Mouse (Mus musculus): Measurements from ENCODE around the gene Gabbr1. TPM values are rescaled to one million over a fixed set of nuclear protein-coding genes. Genes with fewer than 3 reads are reported as not detected.
"Not testable (repeated sequence)": the region's sequence is repeated elsewhere in the genome, so short reads cannot be mapped to it uniquely, and the experiment has no call there.

The Gabbr1 gene
- polyA plus RNA-seq, 1 experiment from 2014 or later: 11.2 TPM

- no peak overlapping the region for H3K4me3 ChIP-seq (replicated peaks)
- 66% methylated on average over 3 of the region's 3 CpGs for WGBS
- H3K9ac ChIP-seq: no peak overlapping the region
- no peaks in the 10 kb centered on the region for H3K9me3 ChIP-seq
- no peaks in the 10 kb centered on the region for H3K4me1 ChIP-seq
- H3K4me2 ChIP-seq: no peak overlapping the region
- no peaks in the 10 kb centered on the region for H3K27me3 ChIP-seq (replicated peaks)
- no peak overlapping the region for H3K27ac ChIP-seq
- H3K36me3 ChIP-seq: no peaks in the 10 kb centered on the region
- no peak for ATAC-seq (ENCODE audit: insufficient read depth, low FRiP score, low read depth)
Measured at GRCm38 (mm10) chr17:37018328-37018727, 27.4 kb upstream of the Gabbr1 start.

DNA sequence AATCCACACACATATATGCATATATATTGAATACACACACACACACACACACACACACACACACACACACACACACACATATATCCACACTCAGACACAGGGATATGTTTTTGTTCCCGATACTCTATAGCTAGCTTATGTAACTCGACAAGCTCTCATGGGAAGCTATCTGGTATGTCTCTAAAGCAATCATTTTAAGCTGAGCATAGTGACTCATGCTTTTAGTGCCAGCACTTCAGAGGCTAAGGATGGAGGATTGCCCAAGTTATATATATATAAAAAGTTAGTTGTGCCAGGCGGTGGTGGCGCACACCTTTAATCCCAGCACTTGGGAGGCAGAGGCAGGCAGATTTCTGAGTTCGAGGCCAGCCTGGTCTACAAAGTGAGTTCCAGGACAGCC is 26.5 kb upstream of the Gabbr1 start:
- H3K9me3 ChIP-seq; H3K4me2 ChIP-seq; H3K9ac ChIP-seq; H3K4me3 ChIP-seq (replicated peaks); H3K4me1 ChIP-seq; H3K27ac ChIP-seq; H3K27me3 ChIP-seq (replicated peaks); H3K36me3 ChIP-seq; ATAC-seq (ENCODE audit: insufficient read depth, low FRiP score, low read depth): not testable (repeated sequence)
- WGBS: 91% methylated on average over 5 of the region's 5 CpGs

DNA sequence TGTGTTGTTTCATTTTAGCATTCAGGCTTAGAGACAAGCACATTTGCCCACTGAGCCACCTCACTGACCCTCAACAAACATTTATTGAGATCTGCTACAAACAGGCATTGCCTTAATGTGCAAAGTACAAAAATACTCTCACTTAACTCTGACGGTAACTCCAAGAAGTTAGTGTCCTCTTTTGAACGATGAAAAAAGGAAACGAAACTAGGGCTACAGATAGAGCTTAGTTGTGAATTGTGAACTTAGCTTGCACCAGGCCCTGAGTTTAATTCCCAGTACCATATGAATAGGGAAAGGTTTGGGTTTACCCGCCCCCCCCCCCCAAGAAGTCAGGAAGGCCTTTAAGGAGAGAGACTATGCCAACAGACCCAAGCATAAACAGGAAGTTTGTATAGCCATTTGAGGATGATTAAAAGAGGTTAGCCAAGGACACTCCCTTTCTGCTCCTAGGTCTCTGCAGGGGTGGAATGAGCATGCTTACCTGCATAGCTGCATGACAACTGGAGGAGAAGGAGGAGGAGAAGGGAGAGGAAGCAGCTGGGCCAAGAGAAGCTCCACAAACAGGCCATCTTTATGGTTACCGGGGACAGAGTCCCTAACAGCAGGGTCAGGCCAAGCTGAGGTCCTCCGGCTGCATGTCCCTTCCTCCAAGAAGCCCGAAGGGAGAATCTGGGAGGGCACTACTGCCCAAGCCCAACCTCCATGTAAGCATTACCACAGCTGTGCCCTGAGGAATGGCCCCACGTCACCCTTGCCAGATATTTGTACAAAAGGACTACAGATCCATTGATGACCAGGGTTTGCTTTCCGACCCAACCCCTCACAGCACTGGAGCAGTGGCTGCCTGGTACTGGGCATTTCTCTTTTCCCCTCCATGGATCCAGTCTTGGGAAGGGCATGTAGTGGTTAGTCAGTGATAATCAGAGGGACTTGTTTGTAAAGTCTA is 22.9 kb upstream of the Gabbr1 start, which contains the start of gene Mog:
Mog (minus strand) TSS at position 771 of the 949 bp plus-strand sequence.
- no peak for ATAC-seq (ENCODE audit: insufficient read depth, low FRiP score, low read depth)
- Histone ChIP-seq H3K36me3 (no peaks in the 10 kb centered on the region), H3K27me3 (replicated peaks) (no peaks in the 10 kb centered on the region), H3K4me3 (replicated peaks) (no peak within 1 kb of the TSS), H3K4me2 (no peak within 1 kb of the TSS), H3K9ac (no peak within 1 kb of the TSS), H3K27ac (no peak within 1 kb of the TSS), H3K4me1 (no peaks in the 10 kb centered on the region), H3K9me3 (no peaks in the 10 kb centered on the region)
- WGBS: 65% methylated on average over 9 of the region's 9 CpGs

- Histone ChIP-seq H3K27ac (no peak overlapping the region), H3K27me3 (replicated peaks) (no peaks in the 10 kb centered on the region), H3K36me3 (no peaks in the 10 kb centered on the region), H3K4me1 (no peaks in the 10 kb centered on the region), H3K4me3 (replicated peaks) (no peak overlapping the region), H3K9ac (no peak overlapping the region), H3K9me3 (no peaks in the 10 kb centered on the region), H3K4me2 (no peak overlapping the region)
- WGBS: 88% methylated on average over 2 of the region's 2 CpGs
- no peak for ATAC-seq (ENCODE audit: insufficient read depth, low FRiP score, low read depth)
Measured at GRCm38 (mm10) chr17:37026425-37026824, 19.3 kb upstream of the Gabbr1 start.

GRCm38 (mm10) chr17:37027486-37027885 is 18.3 kb upstream of the Gabbr1 start:
- no peak overlapping the region for H3K4me2 ChIP-seq

DNA sequence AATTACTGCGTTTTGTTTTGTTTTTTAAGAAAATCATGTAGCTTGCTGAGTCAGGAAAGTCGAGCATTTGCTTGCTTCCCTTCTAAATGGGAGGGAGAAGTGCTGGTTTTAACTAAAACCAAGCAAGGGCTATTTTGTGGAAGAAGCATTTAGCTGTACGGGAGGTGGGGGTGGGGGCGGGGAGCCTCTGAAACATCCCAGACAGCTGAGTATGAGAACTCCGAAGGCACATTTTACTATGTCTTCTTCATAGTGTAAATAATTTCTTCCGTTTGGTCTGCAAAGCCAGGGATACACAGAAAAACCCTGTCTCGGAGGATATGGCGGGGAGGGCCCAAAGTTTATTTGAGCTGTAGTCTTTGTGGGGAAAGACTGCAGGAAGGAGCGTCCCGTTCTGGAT is 17.6 kb upstream of the Gabbr1 start:
- Histone ChIP-seq H3K27me3 (replicated peaks) (no peaks in the 10 kb centered on the region), H3K36me3 (no peaks in the 10 kb centered on the region), H3K9ac (no peak overlapping the region), H3K4me2 (peak overlapping the region; percentile 56), H3K4me3 (replicated peaks) (peak overlapping the region; percentile 52), H3K9me3 (no peaks in the 10 kb centered on the region), H3K4me1 (no peaks in the 10 kb centered on the region), H3K27ac (peak overlapping the region; percentile 93)
- 8% methylated on average over 10 of the region's 10 CpGs for WGBS
- peak; percentile 40 for ATAC-seq (ENCODE audit: insufficient read depth, low FRiP score, low read depth)

More at GRCm38 (mm10) chr17:37027486-37027885, 18.3 kb upstream of the Gabbr1 start:
- Histone ChIP-seq H3K27ac (peak overlapping the region; percentile 93; the same call in 1 of the 2 replicates), H3K9ac (no peak overlapping the region), H3K4me3 (replicated peaks) (no peak overlapping the region), H3K27me3 (replicated peaks) (no peaks in the 10 kb centered on the region), H3K9me3 (no peaks in the 10 kb centered on the region), H3K36me3 (no peaks in the 10 kb centered on the region), H3K4me1 (no peaks in the 10 kb centered on the region)
- WGBS: 97% methylated on average over 4 of the region's 4 CpGs
- no peak for ATAC-seq (ENCODE audit: insufficient read depth, low FRiP score, low read depth)

DNA sequence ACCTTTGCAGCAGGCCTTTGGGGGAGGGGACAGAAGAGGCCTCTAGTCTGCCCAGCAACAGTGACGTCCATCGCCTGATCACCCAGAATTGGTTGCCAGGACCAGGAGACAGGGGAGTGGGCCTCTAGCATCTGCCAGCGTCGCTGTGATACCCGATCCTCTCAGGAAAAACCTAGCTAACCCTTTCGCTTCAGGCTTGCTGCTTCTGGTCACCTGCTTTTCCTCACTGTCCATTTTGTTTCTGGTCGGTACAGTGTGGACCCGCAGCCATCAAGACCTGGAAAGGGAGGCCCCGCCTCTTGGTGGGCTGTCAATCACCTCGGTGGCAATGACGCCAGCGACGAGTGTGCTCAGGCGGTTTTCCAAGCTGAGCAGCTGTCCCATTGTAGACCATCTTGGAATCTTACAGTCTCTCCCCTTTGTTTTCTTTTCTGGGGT is 17.1 kb upstream of the Gabbr1 start:
- H3K4me3 ChIP-seq (replicated peaks): peak overlapping the region; percentile 52
- H3K4me1 ChIP-seq: no peaks in the 10 kb centered on the region
- no peaks in the 10 kb centered on the region for H3K9me3 ChIP-seq
- no peaks in the 10 kb centered on the region for H3K36me3 ChIP-seq
- H3K4me2 ChIP-seq: peak overlapping the region; percentile 56
- ATAC-seq (ENCODE audit: insufficient read depth, low FRiP score, low read depth): peak; percentile 97
- H3K9ac ChIP-seq: no peak overlapping the region
- 0% methylated on average over 14 of the region's 14 CpGs for WGBS
- H3K27me3 ChIP-seq (replicated peaks): no peaks in the 10 kb centered on the region
- peak overlapping the region; percentile 93 for H3K27ac ChIP-seq

GRCm38 (mm10) chr17:37029162-37029561 is 16.6 kb upstream of the Gabbr1 start:
- Histone ChIP-seq H3K4me1 (no peaks in the 10 kb centered on the region), H3K9ac (no peak overlapping the region), H3K27ac (peak overlapping the region; percentile 93), H3K4me3 (replicated peaks) (peak overlapping the region; percentile 52), H3K9me3 (no peaks in the 10 kb centered on the region), H3K4me2 (peak overlapping the region; percentile 56), H3K27me3 (replicated peaks) (no peaks in the 10 kb centered on the region), H3K36me3 (no peaks in the 10 kb centered on the region)
- WGBS: 59% methylated on average over 8 of the region's 8 CpGs
- no peak for ATAC-seq (ENCODE audit: insufficient read depth, low FRiP score, low read depth)

DNA sequence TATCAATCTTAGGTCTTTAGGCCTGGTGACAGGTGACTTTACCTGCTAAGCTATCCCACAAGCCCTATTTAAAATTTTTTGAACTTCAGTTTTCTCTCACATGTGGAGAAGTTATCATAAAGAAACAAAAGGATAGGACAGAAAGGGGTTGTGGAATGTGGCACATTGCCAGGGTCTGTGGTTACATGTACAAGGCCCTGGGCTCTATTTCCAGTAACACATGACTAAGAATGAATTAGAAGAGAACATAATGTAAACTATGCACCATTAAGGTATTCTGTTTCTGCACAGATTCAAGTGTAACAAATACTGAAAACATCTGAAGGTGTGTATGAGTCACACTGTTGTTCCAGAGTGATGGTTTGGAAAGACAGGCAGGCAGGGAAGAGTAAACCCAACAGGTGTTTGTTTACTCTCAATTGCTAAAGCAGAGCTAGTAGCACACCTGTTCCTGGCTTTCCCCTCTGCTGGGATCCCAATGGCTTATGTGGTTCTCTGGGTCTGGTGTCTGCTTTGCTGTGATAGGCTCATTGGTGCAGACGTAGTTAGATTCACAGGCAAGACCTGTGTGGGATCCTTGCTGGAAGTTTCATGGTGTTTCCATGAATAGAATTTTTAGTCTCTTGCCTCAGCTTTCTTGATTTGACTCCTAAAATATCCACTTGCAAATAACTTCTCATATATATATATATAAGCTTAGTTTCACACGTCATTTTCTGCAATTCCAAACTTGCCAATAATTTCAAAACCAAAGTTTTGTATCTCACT is 6.5 kb upstream of the Gabbr1 start:
- H3K9ac ChIP-seq: no peak overlapping the region
- H3K4me3 ChIP-seq (replicated peaks): no peak overlapping the region
- 68% methylated on average over 2 of the region's 2 CpGs for WGBS
- no peaks in the 10 kb centered on the region for H3K4me1 ChIP-seq
- no peaks in the 10 kb centered on the region for H3K27me3 ChIP-seq (replicated peaks)
- no peak overlapping the region for H3K27ac ChIP-seq
- no peaks in the 10 kb centered on the region for H3K36me3 ChIP-seq
- no peaks in the 10 kb centered on the region for H3K9me3 ChIP-seq
- H3K4me2 ChIP-seq: no peak overlapping the region
- ATAC-seq (ENCODE audit: insufficient read depth, low FRiP score, low read depth): no peak

- no peaks in the 10 kb centered on the region for H3K27me3 ChIP-seq (replicated peaks)
- peak overlapping the region; percentile 16 for H3K9ac ChIP-seq
- ATAC-seq (ENCODE audit: insufficient read depth, low FRiP score, low read depth): no peak
- H3K4me1 ChIP-seq: peaks cover 25% of the 10 kb centered on the region
- H3K36me3 ChIP-seq: no peaks in the 10 kb centered on the region
- 58% methylated on average over 7 of the region's 7 CpGs for WGBS
- peak overlapping the region; percentile 59; the same call in 1 of the 2 replicates for H3K27ac ChIP-seq
- H3K9me3 ChIP-seq: no peaks in the 10 kb centered on the region
- H3K4me3 ChIP-seq (replicated peaks): no peak overlapping the region
- H3K4me2 ChIP-seq: peak overlapping the region; percentile 96
Measured at GRCm38 (mm10) chr17:37044651-37045244, 1.0 kb upstream of the Gabbr1 start.

DNA sequence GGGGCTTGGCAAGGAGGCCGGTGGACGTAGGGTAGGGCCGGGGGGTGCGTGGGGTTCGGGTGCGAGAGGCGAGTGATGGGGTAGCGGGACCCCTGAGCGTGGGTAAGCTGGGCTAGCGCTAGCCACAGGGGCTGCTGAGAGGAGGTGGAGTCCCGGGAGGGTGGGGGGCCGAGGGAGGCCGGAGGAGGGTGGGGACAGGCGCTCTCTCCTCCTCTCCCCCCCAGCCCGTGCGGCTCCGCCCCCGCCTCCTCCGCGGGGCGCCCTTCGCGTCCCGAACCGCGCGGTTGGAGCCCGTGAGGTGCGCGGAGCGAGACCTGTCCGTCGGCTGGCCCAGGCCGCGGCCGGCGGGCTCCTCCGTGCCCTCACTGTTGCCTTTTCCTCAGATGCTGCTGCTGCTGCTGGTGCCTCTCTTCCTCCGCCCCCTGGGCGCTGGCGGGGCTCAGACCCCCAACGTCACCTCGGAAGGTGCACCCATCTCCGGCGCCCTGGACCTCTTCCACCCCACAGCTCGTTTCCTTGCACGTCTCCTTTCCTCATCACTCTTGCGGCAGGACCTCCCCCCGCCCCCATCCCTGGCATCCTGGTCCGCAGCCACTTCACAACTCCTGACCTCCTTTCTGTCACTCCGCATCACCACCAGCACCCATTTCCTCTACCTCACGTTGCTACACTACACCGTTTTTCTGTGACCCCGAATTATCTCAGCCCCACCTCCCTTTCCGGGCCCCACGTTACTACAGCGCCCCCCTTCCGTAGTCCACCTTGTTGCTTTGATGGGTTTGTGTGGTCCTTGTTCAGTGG is 746 bp downstream of the Gabbr1 start:
- peak overlapping the region; percentile 69 for H3K27ac ChIP-seq
- H3K36me3 ChIP-seq: no peaks in the 10 kb centered on the region
- H3K4me1 ChIP-seq: peaks cover 35% of the 10 kb centered on the region
- peak overlapping the region; percentile 96 for H3K4me2 ChIP-seq
- H3K4me3 ChIP-seq (replicated peaks): peak overlapping the region; percentile 70
- no peaks in the 10 kb centered on the region for H3K9me3 ChIP-seq
- WGBS: under 1% methylated on average over 43 of the region's 58 CpGs
- peak overlapping the region; percentile 59 for H3K9ac ChIP-seq
- H3K27me3 ChIP-seq (replicated peaks): no peaks in the 10 kb centered on the region
- peak; percentile 56 for ATAC-seq (ENCODE audit: insufficient read depth, low FRiP score, low read depth)
